Mouse (Mus musculus): ENCODE results near the gene Serpinb6a. TPM values are rescaled to one million over a fixed set of nuclear protein-coding genes. Genes with fewer than 3 reads are reported as not detected.
A peak's percentile ranks its signal among the peaks of the same experiment; 100 is the strongest.

The Serpinb6a gene
- polyA plus RNA-seq (2017; shearing (Covaris generic)): 10 to 100 TPM; 39.5 to 66.1 (median 50.4) TPM

- peak; percentile 92 for ATAC-seq
These were observed at the start of gene Serpinb6a, which contains the start of gene Ripk1 for GRCm38 (mm10) chr13:34002058-34003006. TSS of gene Serpinb6a (minus strand) at chr13:34002794. TSS of gene Ripk1 (plus strand) at chr13:34002363.

GRCm38 (mm10) chr13:34051692-34052091, 49.1 kb upstream of the Serpinb6a start:
- no peak for ATAC-seq

- ATAC-seq: no peak
These were observed 47.9 kb upstream of the Serpinb6a start for GRCm38 (mm10) chr13:34050479-34050878.

GRCm38 (mm10) chr13:34047526-34047925, 44.9 kb upstream of the Serpinb6a start:
- ATAC-seq: no peak

- peak; percentile 100 for ATAC-seq
These were observed 43.9 kb upstream of the Serpinb6a start for GRCm38 (mm10) chr13:34046421-34047012.

- no peak for ATAC-seq
These were observed 43.1 kb upstream of the Serpinb6a start for GRCm38 (mm10) chr13:34045511-34046249.

GRCm38 (mm10) chr13:34043716-34044393, 41.3 kb upstream of the Serpinb6a start:
- ATAC-seq: no peak

- ATAC-seq: no peak
These were observed 37.5 kb upstream of the Serpinb6a start for GRCm38 (mm10) chr13:34040091-34040490.

GRCm38 (mm10) chr13:34038901-34039341, 36.3 kb upstream of the Serpinb6a start:
- ATAC-seq: no peak

- ATAC-seq: peak; percentile 7
These were observed 35.5 kb upstream of the Serpinb6a start for GRCm38 (mm10) chr13:34038056-34038432.

GRCm38 (mm10) chr13:34037172-34038055, 34.8 kb upstream of the Serpinb6a start, which contains the start of gene Bphl:
TSS of gene Bphl (plus strand) at chr13:34037597.
- peak; percentile 99 for ATAC-seq

- no peak for ATAC-seq
These were observed 34.1 kb upstream of the Serpinb6a start for GRCm38 (mm10) chr13:34036726-34037125.

GRCm38 (mm10) chr13:34035424-34035823, 32.8 kb upstream of the Serpinb6a start:
- ATAC-seq: no peak

- no peak for ATAC-seq
These were observed 29.4 kb upstream of the Serpinb6a start for GRCm38 (mm10) chr13:34032041-34032440.

- no peak for ATAC-seq
These were observed 19.4 kb upstream of the Serpinb6a start for GRCm38 (mm10) chr13:34021998-34022397.

- no peak for ATAC-seq
These were observed 15.9 kb upstream of the Serpinb6a start for GRCm38 (mm10) chr13:34018521-34018920.

- ATAC-seq: no peak
These were observed 14.5 kb upstream of the Serpinb6a start for GRCm38 (mm10) chr13:34016927-34017569.

GRCm38 (mm10) chr13:34007234-34007633, 4.6 kb upstream of the Serpinb6a start:
- ATAC-seq: no peak

- ATAC-seq: peak; percentile 24
These were observed 464 bp upstream of the Serpinb6a start for GRCm38 (mm10) chr13:34003058-34003457.

- ATAC-seq: peak; percentile 91
These were observed 7.4 kb downstream of the Serpinb6a start for GRCm38 (mm10) chr13:33995197-33995596.

GRCm38 (mm10) chr13:33989625-33990024, 13.0 kb downstream of the Serpinb6a start:
- no peak for ATAC-seq
